Mouse (Mus musculus): ENCODE measurements around the gene Ackr3. TPM values are rescaled to one million over a fixed set of nuclear protein-coding genes. Genes with fewer than 3 reads are reported as not detected.

Gene Ackr3
- total RNA-seq, 4 experiments from 2014 or later: 11.4 to 13.7 (median 12.8) TPM

- no peak for DNase-seq (ENCODE audit: low spot score in 2 of 2)
Measured at GRCm38 (mm10) chr1:90251156-90251555, 47.4 kb downstream of the Ackr3 start.

GRCm38 (mm10) chr1:90253465-90253864, 49.7 kb downstream of the Ackr3 start:
- DNase-seq (ENCODE audit: low spot score in 2 of 2): no peak

- DNase-seq (ENCODE audit: low spot score in 2 of 2): no peak
Measured at GRCm38 (mm10) chr1:90258253-90258887, 54.6 kb downstream of the Ackr3 start.

GRCm38 (mm10) chr1:90260704-90261581, 57.2 kb downstream of the Ackr3 start:
- no peak for DNase-seq (ENCODE audit: low spot score in 2 of 2)

- no peak for DNase-seq (ENCODE audit: low spot score in 2 of 2)
Measured at GRCm38 (mm10) chr1:90262380-90262779, 58.6 kb downstream of the Ackr3 start.

Other genes starting within 250 kb of the Ackr3 start
- 1 to 10 TPM; 2.5 to 2.8 (median 2.6) TPM for gene Asb18, start 189.3 kb upstream of the Ackr3 start, total RNA-seq (2022)
- gene Iqca, start 50.6 kb upstream of the Ackr3 start, total RNA-seq (2022): 1 to 10 TPM; 1.2 to 1.9 (median 1.3) TPM

All from layer of hippocampus, adult 8-10 months (tissue).